Mouse (Mus musculus) MEL (cell line): ENCODE data around the gene Abt1. TPM values are rescaled to one million over a fixed set of nuclear protein-coding genes. Genes with fewer than 3 reads are reported as not detected.
A peak's percentile ranks its signal among the peaks of the same experiment; 100 is the strongest.

Experiments used
- DNase-seq: peaks from one replicate; pipeline ENCODE4 v3.0.0; 2011; ENCODE audit warnings: low read depth, low spot score
- H3K27ac ChIP-seq: 2 replicates; pipeline ENCODE4 v1.5.1; 2012; ENCODE audit warnings: low read depth, mild to moderate bottlenecking, control low read depth, low read length, moderate library complexity; ENCODE audit not compliant: control insufficient read depth
- H3K27me3 ChIP-seq, 2 experiments: fragments of 150-350 bp in 1 of 2; sonication (generic) in 1 of 2; 2 replicates each; pipeline ENCODE4 v1.6.1; 2012; ENCODE audit warnings: low read length in 2 of 2, mild to moderate bottlenecking in 2 of 2, improper control_type of control experiment in 1 of 2, moderate library complexity in 1 of 2; ENCODE audit not compliant: insufficient read depth in 2 of 2, control insufficient read depth in 1 of 2
- H3K36me3 ChIP-seq, 2 experiments: 2 replicates each; pipeline ENCODE4 v1.6.1; 2012 to 2014; ENCODE audit warnings: low read length in 2 of 2, improper control_type of control experiment in 1 of 2, inconsistent platforms in 1 of 2, mild to moderate bottlenecking in 1 of 2; ENCODE audit not compliant: insufficient read depth in 2 of 2, control insufficient read depth in 1 of 2
- H3K4me1 ChIP-seq, 2 experiments: fragments of 150-350 bp in 1 of 2; sonication (generic) in 1 of 2; 2 replicates each; pipeline ENCODE4 v1.6.1; 2012; ENCODE audit warnings: low read length in 2 of 2, improper control_type of control experiment in 1 of 2, mild to moderate bottlenecking in 1 of 2; ENCODE audit not compliant: insufficient read depth in 2 of 2, control insufficient read depth in 1 of 2
- H3K4me3 ChIP-seq, 2 experiments: fragments of 150-350 bp in 1 of 2; sonication (generic) in 1 of 2; 2 replicates each; pipeline ENCODE4 v1.5.1; 2012; ENCODE audit warnings: low read depth in 2 of 2, low read length in 2 of 2, mild to moderate bottlenecking in 2 of 2, moderate library complexity in 2 of 2, control low read depth in 1 of 2, improper control_type of control experiment in 1 of 2; ENCODE audit not compliant: control insufficient read depth in 1 of 2, insufficient read depth in 1 of 2
- H3K79me2 ChIP-seq: 2 replicates; pipeline ENCODE4 v1.6.1; 2012; ENCODE audit warnings: mild to moderate bottlenecking, low read length, moderate library complexity; ENCODE audit not compliant: control insufficient read depth, poor library complexity, insufficient read depth
- H3K9ac ChIP-seq: 2 replicates; pipeline ENCODE4 v1.6.1; 2012; ENCODE audit warnings: low read depth, mild to moderate bottlenecking, control low read depth, low read length, moderate library complexity; ENCODE audit not compliant: control insufficient read depth, poor library complexity, severe bottlenecking
- H3K9me3 ChIP-seq: fragments of 150-350 bp; sonication (generic); replicated peaks from 2 replicates; pipeline ENCODE4 v1.6.1; 2012; ENCODE audit warnings: mild to moderate bottlenecking, low read length, improper control_type of control experiment, moderate library complexity; ENCODE audit not compliant: insufficient read depth
- CHD2 ChIP-seq: IDR thresholded peaks from 2 replicates; pipeline ENCODE4 v1.6.1; 2011; ENCODE audit warnings: low read length, improper control_type of control experiment
- CTCF ChIP-seq, 3 experiments: IDR thresholded peaks in 2 of 3; conservative IDR thresholded peaks in 1 of 3; 2 replicates each; pipeline ENCODE4 v1.5.1; 2011 to 2012; ENCODE audit warnings: low read length in 3 of 3, low read depth in 2 of 3, mild to moderate bottlenecking in 2 of 3, improper control_type of control experiment in 1 of 3, inconsistent platforms in 1 of 3, mixed read lengths in 1 of 3, moderate library complexity in 1 of 3; ENCODE audit not compliant: control insufficient read depth in 1 of 3, insufficient read depth in 1 of 3, poor library complexity in 1 of 3, severe bottlenecking in 1 of 3
- E2F4 ChIP-seq: IDR thresholded peaks from 2 replicates; pipeline ENCODE4 v1.6.1; 2011; ENCODE audit warnings: low read depth, low read length, improper control_type of control experiment, borderline replicate concordance
- ELF1 ChIP-seq: IDR thresholded peaks from 2 replicates; pipeline ENCODE4 v1.6.1; 2014; ENCODE audit warnings: low read depth, mild to moderate bottlenecking, inconsistent platforms, low read length, improper control_type of control experiment, moderate library complexity
- GATA1 ChIP-seq: IDR thresholded peaks from 2 replicates; pipeline ENCODE4 v1.6.1; 2011; ENCODE audit warnings: low read depth, low read length, improper control_type of control experiment
- KAT2A ChIP-seq: conservative IDR thresholded peaks from 2 replicates; pipeline ENCODE4 v1.6.1; 2012; ENCODE audit warnings: low read depth, low read length, improper control_type of control experiment, inconsistent platforms
- MYC ChIP-seq: IDR thresholded peaks from 2 replicates; pipeline ENCODE4 v1.6.1; 2011; ENCODE audit warnings: low read depth, mild to moderate bottlenecking, low read length, improper control_type of control experiment, moderate library complexity
- POLR2A ChIP-seq, 2 experiments: IDR thresholded peaks; 2 replicates each; pipeline ENCODE4 v1.6.1; 2011 to 2012; ENCODE audit warnings: low read length in 2 of 2, mild to moderate bottlenecking in 2 of 2, control low read depth in 1 of 2, improper control_type of control experiment in 1 of 2, low read depth in 1 of 2, moderate library complexity in 1 of 2; ENCODE audit not compliant: control insufficient read depth in 1 of 2, insufficient read depth in 1 of 2, poor library complexity in 1 of 2
- TAL1 ChIP-seq: IDR thresholded peaks from 2 replicates; pipeline ENCODE4 v1.6.1; 2012; ENCODE audit warnings: mild to moderate bottlenecking, inconsistent platforms, low read length, moderate library complexity, mixed read lengths
- TBP ChIP-seq: IDR thresholded peaks from 2 replicates; pipeline ENCODE4 v1.8.0; 2011; ENCODE audit warnings: low read depth, low read length, improper control_type of control experiment
- TCF12 ChIP-seq: IDR thresholded peaks from 2 replicates; pipeline ENCODE4 v1.6.1; 2014; ENCODE audit warnings: low read depth, mild to moderate bottlenecking, inconsistent platforms, low read length, improper control_type of control experiment, moderate library complexity
- ZMIZ1 ChIP-seq: IDR thresholded peaks from 2 replicates; pipeline ENCODE4 v1.6.1; 2012; ENCODE audit warnings: low read depth, mild to moderate bottlenecking, inconsistent platforms, low read length, improper control_type of control experiment, moderate library complexity
- polyA plus RNA-seq, 2 experiments: library from polyadenylated mRNA; stranded (reverse) in 1 of 2; unstranded in 1 of 2; fragments of >175 nt in 1 of 2; fragments of >200 nt in 1 of 2; gene quantifications; 2 replicates each; pipeline versions ENCODE4 v1.2.1 to v1.2.4; 2012; ENCODE audit warnings: low replicate concordance in 2 of 2, low read depth in 1 of 2; ENCODE audit not compliant: insufficient read length in 2 of 2, insufficient read depth in 1 of 2, missing spikeins in 1 of 2
- total RNA-seq: library from RNA; depleted of rRNA; stranded (reverse); fragments of 300-350 nt; gene quantifications from 2 replicates; pipeline ENCODE4 v1.2.3, GENCODE M21; 2012

Gene Abt1
- total and polyA plus RNA-seq, 3 experiments, result 14.2 to 16.2 TPM; not detected in 1

GRCm38 (mm10) chr13:23431351-23431771 is 7.7 kb upstream of the Abt1 start (continued):
- TF ChIP-seq TAL1, result peak; percentile 25; the same call in 1 of the 2 replicates

- TF ChIP-seq E2F4, result no peak
- 0 out of 4 replicates have a peak, but pooled peaks of 1 of the 2 experiments have one; percentile 9 for TF ChIP-seq POLR2A (IDR thresholded peaks at IDR 0.05; ENCODE audit: control insufficient read depth in 1 of 2, insufficient read depth in 1 of 2, low read depth in 1 of 2, low read length in 2 of 2, poor library complexity in 1 of 2)
- no peak for TF ChIP-seq ZMIZ1
- TF ChIP-seq TCF12, result no peak
- TF ChIP-seq TBP, result peak; percentile 79
- no peak for TF ChIP-seq KAT2A
- TF ChIP-seq CHD2, result no peak
- peak in 2 of 3 experiments; percentile 35 to 45; a peak in 4 of 6 replicates for TF ChIP-seq CTCF (IDR thresholded peaks at IDR 0.05 in 2 of 3, conservative IDR thresholded peaks at IDR 0.05 in 1 of 3; ENCODE audit: control insufficient read depth in 1 of 3, insufficient read depth in 1 of 3, low read depth in 2 of 3, low read length in 3 of 3, poor library complexity in 1 of 3, severe bottlenecking in 1 of 3)
- no peak for TF ChIP-seq ELF1
These were observed 7.1 kb upstream of the Abt1 start for GRCm38 (mm10) chr13:23430734-23431133.

DNA sequence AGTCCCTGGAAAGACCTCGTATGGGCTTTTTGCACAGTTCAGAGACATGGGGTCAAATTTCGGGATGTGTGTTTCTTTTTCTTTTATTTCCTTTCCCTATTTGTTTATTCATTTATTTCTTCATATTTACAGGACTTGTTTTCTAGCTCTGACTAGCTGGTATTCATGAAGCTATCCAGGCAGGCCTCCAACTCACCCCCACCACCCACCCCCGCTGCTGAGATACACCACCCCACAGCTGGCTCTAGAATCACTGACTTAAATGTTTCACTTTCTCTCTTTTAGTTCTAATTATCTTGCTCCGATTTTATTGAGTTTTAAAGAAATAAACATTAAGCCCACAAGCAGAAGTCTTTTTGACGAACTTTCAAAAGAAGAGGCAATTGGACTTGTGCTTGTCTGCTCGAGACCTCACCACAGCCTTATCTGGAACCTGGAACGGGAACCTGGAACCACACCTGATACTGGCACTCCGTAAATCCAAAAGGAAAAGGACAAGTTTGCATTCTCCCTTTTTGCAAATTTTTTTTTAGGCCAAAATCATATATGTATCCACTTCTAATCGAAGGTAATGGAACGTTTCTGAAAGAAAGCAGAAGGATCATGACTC is 6.2 kb upstream of the Abt1 start:
- Histone ChIP-seq H3K36me3 (peaks cover 0 to 4% of the 10 kb centered on the region in 2 experiments; a peak in 1 of 4 replicates), H3K9me3 (no peaks in the 10 kb centered on the region), H3K27me3 (no peaks in the 10 kb centered on the region), H3K27ac (no peak overlapping the region), H3K4me3 (peak overlapping the region; percentile 52 to 80), H3K4me1 (no peaks in the 10 kb centered on the region; a peak in 2 of 4 replicates), H3K79me2 (no peaks in the 10 kb centered on the region; the same call in 1 of the 2 replicates), H3K9ac (peak overlapping the region; percentile 60)
- TF ChIP-seq GATA1 (0 out of 2 replicates have a peak, but pooled peaks have one; percentile 16), MYC (no peak)
- peak; percentile 54 for DNase-seq

More at GRCm38 (mm10) chr13:23430734-23431133, 7.1 kb upstream of the Abt1 start:
- Histone ChIP-seq H3K27me3 (no peaks in the 10 kb centered on the region), H3K27ac (peak overlapping the region; percentile 35), H3K4me3 (peak overlapping the region; percentile 52 to 80), H3K36me3 (peaks cover 0 to 4% of the 10 kb centered on the region in 2 experiments; a peak in 1 of 4 replicates), H3K9ac (peak overlapping the region; percentile 60), H3K4me1 (no peaks in the 10 kb centered on the region; a peak in 2 of 4 replicates), H3K9me3 (no peaks in the 10 kb centered on the region), H3K79me2 (no peaks in the 10 kb centered on the region; the same call in 1 of the 2 replicates)
- DNase-seq, result peak; percentile 90
